Mouse (Mus musculus): ENCODE measurements around the gene Itpripl1. TPM values are rescaled to one million over a fixed set of nuclear protein-coding genes. Genes with fewer than 3 reads are reported as not detected.

Itpripl1 gene
- total and polyA plus RNA-seq, 3 experiments, result 19.7 to 30.6 (median 23.4) TPM

DNA sequence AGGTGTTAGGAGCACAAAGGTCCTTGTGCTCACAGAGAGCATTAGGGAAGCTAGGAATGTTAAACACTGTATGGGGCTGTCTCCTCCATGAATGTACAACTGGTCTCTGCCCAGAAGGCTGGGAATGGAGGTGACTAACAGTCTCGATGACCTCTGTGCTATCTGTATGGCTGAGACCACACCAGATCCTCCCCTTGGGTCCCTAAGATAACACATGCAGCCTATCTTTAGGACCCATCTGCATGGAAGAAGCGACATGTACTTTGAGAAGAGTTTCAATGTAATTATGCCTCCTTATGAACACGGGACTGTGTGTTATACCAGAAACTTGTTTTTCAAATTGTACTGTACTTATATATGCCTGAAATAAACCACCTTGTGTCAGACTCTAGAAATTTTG, 2.5 kb upstream of the Itpripl1 start:
- no peak overlapping the region for H3K9ac ChIP-seq (ENCODE audit: insufficient read depth, low read depth)
- in situ Hi-C loops (cut with MboI; ENCODE audit: low pct_ligation_motif_present, low pct_unique_long_range_greater_than_20kb, low sequenced_read_pairs) (no loop called here), dilution Hi-C loops (cut with MboI; ENCODE audit: extremely low pct_ligation_motif_present, extremely low pct_unique_long_range_greater_than_20kb, low sequenced_read_pairs) (no loop called here)
- H3K79me2 ChIP-seq (replicated peaks; ENCODE audit: control insufficient read depth, extremely low read depth, insufficient read depth, poor library complexity, severe bottlenecking), result peaks cover 15% of the 10 kb centered on the region
- no peak for DNase-seq (ENCODE audit: extremely low read depth)
- H3K9me3 ChIP-seq (replicated peaks; ENCODE audit: low read length), result peaks cover 8% of the 10 kb centered on the region
- H3K4me3 ChIP-seq (replicated peaks in 1 of 3; ENCODE audit: low read depth in 2 of 3, low read length in 2 of 3, poor library complexity in 1 of 3), result no peak overlapping the region
- H3K4me2 ChIP-seq (ENCODE audit: insufficient read depth, low read depth, poor library complexity, severe bottlenecking), result no peak overlapping the region
- H3K36me3 ChIP-seq (replicated peaks in 1 of 2; ENCODE audit: control insufficient read depth in 1 of 2, insufficient read depth in 1 of 2, low read length in 1 of 2), result peaks cover 7 to 15% of the 10 kb centered on the region in 2 experiments
- H3K4me1 ChIP-seq (ENCODE audit: control insufficient read depth in 1 of 2, insufficient read depth in 2 of 2), result peaks cover 12 to 30% of the 10 kb centered on the region in 2 experiments
- TF ChIP-seq ZC3H11A (IDR thresholded peaks at IDR 0.05; ENCODE audit: low read depth, low read length), result no peak
- TF ChIP-seq JUN (IDR thresholded peaks at IDR 0.05; ENCODE audit: insufficient read depth, low read depth, low read length), result no peak
- no peak for TF ChIP-seq MEF2A (IDR thresholded peaks at IDR 0.05; ENCODE audit: borderline replicate concordance, low read depth, low read length)
- no peaks in the 10 kb centered on the region for H3K27me3 ChIP-seq (replicated peaks)
- no peak overlapping the region for H3K27ac ChIP-seq (ENCODE audit: insufficient read depth, low read depth)

- Histone ChIP-seq H3K4me3 (replicated peaks in 1 of 3; ENCODE audit: low read depth in 2 of 3, low read length in 2 of 3, poor library complexity in 1 of 3) (peak overlapping the region; percentile 70 to 74 (median 71)), H3K4me1 (ENCODE audit: control insufficient read depth in 1 of 2, insufficient read depth in 2 of 2) (peaks cover 17 to 45% of the 10 kb centered on the region in 2 experiments), H3K27ac (ENCODE audit: insufficient read depth, low read depth) (peak overlapping the region; percentile 35; the same call in 1 of the 2 replicates), H3K4me2 (ENCODE audit: insufficient read depth, low read depth, poor library complexity, severe bottlenecking) (peak overlapping the region; percentile 77), H3K27me3 (replicated peaks) (no peaks in the 10 kb centered on the region), H3K9me3 (replicated peaks; ENCODE audit: low read length) (peaks cover 13% of the 10 kb centered on the region), H3K36me3 (replicated peaks in 1 of 2; ENCODE audit: control insufficient read depth in 1 of 2, insufficient read depth in 1 of 2, low read length in 1 of 2) (peaks cover 19 to 43% of the 10 kb centered on the region in 2 experiments), H3K79me2 (replicated peaks; ENCODE audit: control insufficient read depth, extremely low read depth, insufficient read depth, poor library complexity, severe bottlenecking) (peaks cover 15% of the 10 kb centered on the region), H3K9ac (ENCODE audit: insufficient read depth, low read depth) (peak overlapping the region; percentile 75)
- no peak for TF ChIP-seq MAFK (IDR thresholded peaks at IDR 0.05; ENCODE audit: insufficient replicate concordance, low read length)
- TF ChIP-seq UBTF (IDR thresholded peaks at IDR 0.05; ENCODE audit: low read depth, low read length), result no peak
- TF ChIP-seq TBP (conservative IDR thresholded peaks at IDR 0.05; ENCODE audit: low read depth, low read length), result no peak
- TF ChIP-seq SMC3 (IDR thresholded peaks at IDR 0.05; ENCODE audit: low read depth, low read length), result no peak
- TF ChIP-seq SIN3A (IDR thresholded peaks at IDR 0.05; ENCODE audit: low read length), result no peak
- TF ChIP-seq MAZ (IDR thresholded peaks at IDR 0.05; ENCODE audit: low read depth, low read length), result no peak
- no peak for TF ChIP-seq RAD21 (IDR thresholded peaks at IDR 0.05; ENCODE audit: low read depth, low read length)
- TF ChIP-seq BHLHE40 (IDR thresholded peaks at IDR 0.05; ENCODE audit: low read depth, low read length), result no peak
- dilution Hi-C loops (cut with MboI; ENCODE audit: extremely low pct_ligation_motif_present, extremely low pct_unique_long_range_greater_than_20kb, low sequenced_read_pairs) (no loop called here), in situ Hi-C loops (cut with MboI; ENCODE audit: low pct_ligation_motif_present, low pct_unique_long_range_greater_than_20kb, low sequenced_read_pairs) (no loop called here)
- DNase-seq (ENCODE audit: extremely low read depth), result peak; percentile 7
Measured at GRCm38 (mm10) chr2:127142577-127143157, 575 bp downstream of the Itpripl1 start.

DNA sequence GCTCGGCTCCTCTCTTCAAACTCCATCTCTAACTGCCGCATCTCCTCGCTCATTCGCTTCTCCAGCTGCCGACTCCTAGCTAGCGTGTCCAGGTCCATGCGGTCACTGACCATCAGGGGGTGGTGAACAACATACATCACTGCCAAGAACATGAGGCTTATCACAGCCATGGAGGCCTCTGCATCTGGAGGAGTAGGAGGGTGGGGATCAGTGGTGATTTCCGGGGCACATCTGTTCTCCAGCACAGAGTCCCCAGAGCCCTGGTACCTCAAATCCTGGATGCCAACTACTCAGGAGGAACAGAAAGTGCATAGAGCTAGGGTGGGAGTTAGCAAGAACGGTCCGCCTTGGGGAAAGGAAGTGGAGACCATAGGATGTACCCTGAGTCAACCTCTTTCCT, 1.2 kb downstream of the Itpripl1 start:
- H3K27me3 ChIP-seq (replicated peaks), result no peaks in the 10 kb centered on the region
- dilution Hi-C loops (cut with MboI; ENCODE audit: extremely low pct_ligation_motif_present, extremely low pct_unique_long_range_greater_than_20kb, low sequenced_read_pairs), result no loop called here
- no peak for DNase-seq (ENCODE audit: extremely low read depth)
- H3K4me3 ChIP-seq (replicated peaks in 1 of 3; ENCODE audit: low read depth in 2 of 3, low read length in 2 of 3, poor library complexity in 1 of 3), result peak overlapping the region; percentile 70 to 74 (median 71)
- peaks cover 9% of the 10 kb centered on the region for H3K9me3 ChIP-seq (replicated peaks; ENCODE audit: low read length)
- H3K4me2 ChIP-seq (ENCODE audit: insufficient read depth, low read depth, poor library complexity, severe bottlenecking), result peak overlapping the region; percentile 77
- TF ChIP-seq IRF4 (IDR thresholded peaks at IDR 0.05; ENCODE audit: low read depth, low read length) (0 out of 2 replicates have a peak, but pooled peaks have one; percentile 11), NELFE (IDR thresholded peaks at IDR 0.05; ENCODE audit: low read depth, low read length) (no peak)
- H3K27ac ChIP-seq (ENCODE audit: insufficient read depth, low read depth), result no peak overlapping the region
- peak overlapping the region; percentile 75 for H3K9ac ChIP-seq (ENCODE audit: insufficient read depth, low read depth)
- H3K4me1 ChIP-seq (ENCODE audit: control insufficient read depth in 1 of 2, insufficient read depth in 2 of 2), result peaks cover 17 to 51% of the 10 kb centered on the region in 2 experiments
- peaks cover 15% of the 10 kb centered on the region for H3K79me2 ChIP-seq (replicated peaks; ENCODE audit: control insufficient read depth, extremely low read depth, insufficient read depth, poor library complexity, severe bottlenecking)
- peaks cover 19 to 43% of the 10 kb centered on the region in 2 experiments for H3K36me3 ChIP-seq (replicated peaks in 1 of 2; ENCODE audit: control insufficient read depth in 1 of 2, insufficient read depth in 1 of 2, low read length in 1 of 2)
- in situ Hi-C loops (cut with MboI; ENCODE audit: low pct_ligation_motif_present, low pct_unique_long_range_greater_than_20kb, low sequenced_read_pairs), result no loop called here
